In the genomic region with DNA sequence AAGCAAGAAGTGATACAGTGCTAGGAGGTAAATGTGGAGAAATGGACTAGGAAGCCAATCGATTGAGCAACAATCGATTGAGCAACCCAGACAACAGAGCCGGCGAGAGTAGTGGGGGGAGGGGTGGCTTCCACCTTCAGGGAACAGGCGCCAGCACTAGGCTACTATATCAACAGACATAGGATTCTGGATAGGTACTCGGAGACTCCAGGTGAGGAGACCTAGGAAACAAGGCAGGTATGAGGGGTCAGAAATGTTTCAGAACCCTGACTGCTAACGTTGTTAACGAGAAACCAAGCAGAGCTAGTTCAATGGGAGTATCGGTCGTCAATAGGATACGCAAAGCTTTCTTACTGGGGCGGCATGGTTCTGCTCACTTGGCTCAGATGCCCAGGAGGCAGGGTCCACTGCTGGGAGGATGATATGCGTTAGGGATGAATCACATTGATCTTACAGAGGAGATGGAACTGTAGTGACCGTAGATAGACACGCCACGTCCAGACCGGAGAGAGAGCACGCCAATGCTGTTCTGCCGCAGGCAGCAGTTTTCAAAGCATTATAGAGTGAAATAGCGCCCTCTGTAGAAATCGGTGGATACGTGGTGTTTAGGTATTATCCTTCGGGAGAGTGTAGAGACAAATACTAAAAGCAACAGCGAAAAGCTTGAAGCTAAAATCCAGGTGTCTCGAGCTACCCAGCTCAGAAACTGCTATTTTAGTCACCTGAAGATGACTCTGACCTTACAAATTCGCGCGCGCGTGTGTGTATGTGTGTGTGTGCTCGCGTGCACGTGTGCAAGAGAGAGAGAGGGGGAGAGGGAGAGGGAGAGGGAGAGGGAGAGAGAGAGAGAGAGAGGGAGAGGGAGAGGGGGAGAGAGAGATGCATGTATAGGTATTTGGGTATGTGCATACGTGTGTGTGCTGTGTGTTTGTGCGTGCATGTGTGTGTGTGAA, we compare ENCODE assay signal across 8 mouse cellular contexts. TPM values are rescaled to one million over a fixed set of nuclear protein-coding genes. Genes with fewer than 3 reads are reported as not detected.
DNase-seq lines count a peak whose midpoint lies in the region; ATAC-seq and TF ChIP-seq lines count a peak whose summit lies in the region.

No protein-coding gene starts in this region.

- H3K9ac ChIP-seq in lung, embryonic 16.5 days (ENCODE audit: low read length): peak overlapping the region; percentile 69

- peak; percentile 77 for TF ChIP-seq CTCF in Patski (IDR thresholded peaks at IDR 0.05)

- H3K4me2 ChIP-seq in lung, embryonic 16.5 days (ENCODE audit: low read depth, low read length): peak overlapping the region; percentile 75

- in situ Hi-C loops in Patski (cut with MboI; ENCODE audit: low pct_unique_long_range_greater_than_20kb): loop anchor here (10.0 kb wide), 1 partner anchor 99 kb away; no protein-coding TSS in a partner anchor

- H3K27me3 ChIP-seq in Patski: no peaks in the 10 kb centered on the region
- H3K27me3 ChIP-seq in hindbrain, embryonic 10.5 days (ENCODE audit: insufficient read depth, poor library complexity, severe bottlenecking): no peaks in the 10 kb centered on the region
- no peaks in the 10 kb centered on the region for H3K27me3 ChIP-seq in lung, embryonic 16.5 days (ENCODE audit: control insufficient read depth, insufficient read depth, low read depth, low read length)

- WGBS in hindbrain, embryonic 10.5 days: 4% methylated on average over 35 of the region's 35 CpGs
- 3% methylated on average over 35 of the region's 35 CpGs for WGBS in lung, embryonic 16.5 days

- peak overlapping the region; percentile 84 for H3K27ac ChIP-seq in hindbrain, embryonic 10.5 days
- H3K27ac ChIP-seq in lung, embryonic 16.5 days (ENCODE audit: low read length): no peak overlapping the region

- peak; percentile 87 for ATAC-seq in Patski
- ATAC-seq in lung, embryonic 16.5 days (ENCODE audit: low read depth): peak; percentile 93

- DNase-seq in Patski (ENCODE audit: low read depth, low spot score): peak; percentile 37
- peak; percentile 95 to 97 for DNase-seq in cerebellum, postnatal 10 days
- DNase-seq in frontal cortex, adult 2 months (ENCODE audit: extremely low spot score in 1 of 2, low spot score in 1 of 2): peak; percentile 63 to 94
- peak; percentile 80 for DNase-seq in hindbrain, embryonic 10.5 days (ENCODE audit: low spot score)
- peak; percentile 87 for DNase-seq in layer of hippocampus, adult 9-10 months (ENCODE audit: low spot score)
- DNase-seq in ovary, postnatal 10 days (ENCODE audit: low spot score): peak; percentile 49
- peak; percentile 56 to 84 for DNase-seq in thymus, postnatal 10 days (ENCODE audit: low spot score in 2 of 2)

- H3K9me3 ChIP-seq in hindbrain, embryonic 10.5 days: no peaks in the 10 kb centered on the region
- no peaks in the 10 kb centered on the region for H3K9me3 ChIP-seq in lung, embryonic 16.5 days (ENCODE audit: control insufficient read depth, low read length)

- peaks cover 4% of the 10 kb centered on the region; the same call in 1 of the 2 replicates for H3K36me3 ChIP-seq in hindbrain, embryonic 10.5 days
- H3K36me3 ChIP-seq in lung, embryonic 16.5 days (ENCODE audit: control insufficient read depth, insufficient read depth, low read length): no peaks in the 10 kb centered on the region

- POLR2A ChIA-PET in Patski (lab: Charles Lee): interaction anchor here (0.6 kb wide), 1 partner anchor 524 kb away, joined by 8 read pairs; no protein-coding TSS in a partner anchor

- H3K4me3 ChIP-seq in hindbrain, embryonic 10.5 days: peak overlapping the region; percentile 57
- H3K4me3 ChIP-seq in lung, embryonic 16.5 days (ENCODE audit: low read length): peak overlapping the region; percentile 61

- CTCF ChIA-PET in Patski (lab: Charles Lee): interaction anchor here (0.6 to 1.7 kb wide), 9 partner anchors 9 to 151 kb away, joined by 3 to 7 read pairs (median 3); no protein-coding TSS in a partner anchor

- H3K4me1 ChIP-seq in hindbrain, embryonic 10.5 days (replicated peaks): peaks cover 13% of the 10 kb centered on the region
- peaks cover 5% of the 10 kb centered on the region; the same call in 1 of the 2 replicates for H3K4me1 ChIP-seq in lung, embryonic 16.5 days (replicated peaks; ENCODE audit: control insufficient read depth, insufficient read depth, low read length)

RNA-seq across cellular contexts. Expression of a gene that starts 24.0 kb away (rescaled TPM):
- 0.04 TPM for polyA plus RNA-seq in Patski (2021)
- polyA plus RNA-seq in frontal cortex, adult 2 months (2012; rRNA removed): 7.3 and 8.9 TPM in 2 replicates
- 2.9 and 3.0 TPM in 2 replicates for polyA plus RNA-seq in hindbrain, embryonic 10.5 days (2016; fragmentation: Nextera tagmentation; extraction: Ambion mirVana)
- 2.2 and 2.3 TPM in 2 replicates for polyA plus RNA-seq in lung, embryonic 16.5 days (2015; fragmentation: Nextera tagmentation; extraction: Ambion mirVana)

Comparison
In these comparisons a context has a peak if more than half of its experiments do, and no peak if none do; other contexts are left out.
1. DNase-seq: peak in every context shown above with its lines; median percentile 96 in cerebellum, postnatal 10 days; 87 in layer of hippocampus, adult 9-10 months; 80 in hindbrain, embryonic 10.5 days; 78 in frontal cortex, adult 2 months; 70 in thymus, postnatal 10 days; 49 in ovary, postnatal 10 days; 37 in Patski.